ENCODE assay signal across 8 mouse cellular contexts in genomic region chr11:3142413-3142812, GRCm38 (mm10). TPM values are rescaled to one million over a fixed set of nuclear protein-coding genes. Genes with fewer than 3 reads are reported as not detected.
A peak's percentile ranks its signal among the peaks of the same experiment; 100 is the strongest.
DNase-seq lines count a peak whose midpoint lies in the region; ATAC-seq lines count a peak whose summit lies in the region.
"Not testable (repeated sequence)": the region's sequence is repeated elsewhere in the genome, so short reads cannot be mapped to it uniquely, and the experiment has no call there.

No protein-coding gene starts in this region.

- H3K27ac ChIP-seq in forebrain, embryonic 15.5 days (replicated peaks); heart, embryonic 14.5 days (replicated peaks in 1 of 2; ENCODE audit: control insufficient read depth in 1 of 2, insufficient read depth in 1 of 2, low read depth in 2 of 2, low read length in 2 of 2): not testable (repeated sequence)

- WGBS in forebrain, embryonic 15.5 days = 88% methylated on average over 4 of the region's 5 CpGs
- WGBS in heart, embryonic 14.5 days = 78% methylated on average over 4 of the region's 5 CpGs

- H3K4me1 ChIP-seq in forebrain, embryonic 15.5 days; heart, embryonic 14.5 days (ENCODE audit: control insufficient read depth in 2 of 2, insufficient read depth in 2 of 2, low read length in 2 of 2): not testable (repeated sequence)

- ATAC-seq in cerebellum, adult (ENCODE audit: insufficient number of reproducible peaks, low FRiP score, low TSS enrichment) = peak; percentile 9
- ATAC-seq in forebrain, embryonic 15.5 days (replicated peaks) = peak; percentile 66
- peak; percentile 60 for ATAC-seq in heart, embryonic 14.5 days (ENCODE audit: insufficient number of reproducible peaks, insufficient read depth, low FRiP score, low read depth)

- intact Hi-C loops in left cerebral cortex, postnatal 10 days (cut with DNase I) = not testable (repeated sequence)

- not testable (repeated sequence) for H3K27me3 ChIP-seq in forebrain, embryonic 15.5 days; heart, embryonic 14.5 days (ENCODE audit: control insufficient read depth, insufficient read depth, low read length)

- H3K36me3 ChIP-seq in forebrain, embryonic 15.5 days; heart, embryonic 14.5 days (ENCODE audit: control insufficient read depth, insufficient read depth, low read length): not testable (repeated sequence)

- peaks cover 17% of the 10 kb centered on the region for H3K9me3 ChIP-seq in forebrain, embryonic 15.5 days
- not testable (repeated sequence) for H3K9me3 ChIP-seq in heart, embryonic 14.5 days (ENCODE audit: control insufficient read depth, low read length)

- H3K9ac ChIP-seq in forebrain, embryonic 15.5 days (replicated peaks); heart, embryonic 14.5 days (ENCODE audit: low read length): not testable (repeated sequence)

- H3K4me2 ChIP-seq in forebrain, embryonic 15.5 days (replicated peaks); heart, embryonic 14.5 days (ENCODE audit: low read length): not testable (repeated sequence)

- DNase-seq in kidney, adult 8-10 months = peak; percentile 77 to 87
- DNase-seq in left cerebral cortex, postnatal 10 days (ENCODE audit: extremely low spot score in 1 of 2, low spot score in 2 of 2) = peak; percentile 83 to 92
- DNase-seq in lung, postnatal 25 days (ENCODE audit: low spot score) = peak; percentile 92
- peak; percentile 81 for DNase-seq in ovary, postnatal 36 days (ENCODE audit: low spot score)
- peak; percentile 70 to 74 for DNase-seq in thymus, postnatal 36 days

- not testable (repeated sequence) for H3K4me3 ChIP-seq in forebrain, embryonic 15.5 days; heart, embryonic 14.5 days (ENCODE audit: control insufficient read depth in 1 of 2, insufficient read depth in 1 of 2, low read depth in 1 of 2, low read length in 2 of 2)

RNA-seq across cellular contexts. Expression of gene Sfi1, which starts 50.9 kb away (rescaled TPM):
- polyA plus RNA-seq in forebrain, embryonic 15.5 days (2015; fragmentation: Nextera tagmentation; extraction: Ambion mirVana) = 16.2 and 16.4 TPM in 2 replicates
- 8.8 and 9.2 TPM in 2 replicates for polyA plus RNA-seq in heart, embryonic 14.5 days (2014; fragmentation: Nextera tagmentation; extraction: Ambion mirVana)
- 10 to 100 TPM; 51.9 to 73.2 TPM for total RNA-seq in left cerebral cortex, postnatal 10 days (2021)

RNA-seq across cellular contexts. Expression of gene Eif4enif1, which starts 59.8 kb away (rescaled TPM):
- 46.2 and 54.3 TPM in 2 replicates for polyA plus RNA-seq in forebrain, embryonic 15.5 days (2015; fragmentation: Nextera tagmentation; extraction: Ambion mirVana)
- polyA plus RNA-seq in heart, embryonic 14.5 days (2014; fragmentation: Nextera tagmentation; extraction: Ambion mirVana) = 45.1 and 47.5 TPM in 2 replicates
- total RNA-seq in left cerebral cortex, postnatal 10 days (2021) = 10 to 100 TPM; 60.6 to 62.1 TPM

Comparison
In these comparisons a context has a peak if more than half of its experiments do, and no peak if none do; other contexts are left out.
1. ATAC-seq: peak in every context shown above with its lines; median percentile 66 in forebrain, embryonic 15.5 days; 60 in heart, embryonic 14.5 days; 9 in cerebellum, adult.